Mouse (Mus musculus) CH12.LX (cell line): ENCODE results near the gene Dab2.

Experiments used
- CHD2 ChIP-seq: IDR thresholded peaks from 2 replicates; pipeline ENCODE4 v1.6.1; 2011; ENCODE audit warnings: low read length, improper control_type of control experiment
- CTCF ChIP-seq, 2 experiments: IDR thresholded peaks in 1 of 2; conservative IDR thresholded peaks in 1 of 2; 2 replicates each; pipeline ENCODE4 v1.5.1; 2011 to 2012; ENCODE audit warnings: low read depth in 2 of 2, low read length in 2 of 2, improper control_type of control experiment in 1 of 2, inconsistent platforms in 1 of 2, mild to moderate bottlenecking in 1 of 2, moderate library complexity in 1 of 2
- EP300 ChIP-seq: IDR thresholded peaks from 2 replicates; pipeline ENCODE4 v1.6.1; 2011; ENCODE audit warnings: low read length, improper control_type of control experiment
- GABPA ChIP-seq: IDR thresholded peaks from 2 replicates; pipeline ENCODE4 v1.6.1; 2012; ENCODE audit warnings: low read depth, low read length, improper control_type of control experiment, inconsistent platforms; ENCODE audit not compliant: insufficient replicate concordance
- HCFC1 ChIP-seq: IDR thresholded peaks from 2 replicates; pipeline ENCODE4 v1.6.1; 2012; ENCODE audit warnings: low read depth, mild to moderate bottlenecking, inconsistent platforms, low read length, improper control_type of control experiment
- KAT2A ChIP-seq: IDR thresholded peaks from 2 replicates; pipeline ENCODE4 v1.6.1; 2012; ENCODE audit warnings: low read length, improper control_type of control experiment, inconsistent platforms; ENCODE audit not compliant: insufficient replicate concordance
- POLR2A ChIP-seq: IDR thresholded peaks from 2 replicates; pipeline ENCODE4 v1.6.1; 2011; ENCODE audit warnings: low read depth, mild to moderate bottlenecking, improper control_type of control experiment, low read length
- ZC3H11A ChIP-seq: IDR thresholded peaks from 2 replicates; pipeline ENCODE4 v1.6.1; 2012; ENCODE audit warnings: low read depth, mild to moderate bottlenecking, inconsistent platforms, low read length, improper control_type of control experiment
- ZKSCAN1 ChIP-seq: IDR thresholded peaks from 2 replicates; pipeline ENCODE4 v1.6.1; 2012; ENCODE audit warnings: low read depth, inconsistent platforms, low read length, improper control_type of control experiment, borderline replicate concordance
- ZMIZ1 ChIP-seq: IDR thresholded peaks from 2 replicates; pipeline ENCODE4 v1.6.1; 2012; ENCODE audit warnings: low read depth, mild to moderate bottlenecking, inconsistent platforms, low read length, improper control_type of control experiment

DNA sequence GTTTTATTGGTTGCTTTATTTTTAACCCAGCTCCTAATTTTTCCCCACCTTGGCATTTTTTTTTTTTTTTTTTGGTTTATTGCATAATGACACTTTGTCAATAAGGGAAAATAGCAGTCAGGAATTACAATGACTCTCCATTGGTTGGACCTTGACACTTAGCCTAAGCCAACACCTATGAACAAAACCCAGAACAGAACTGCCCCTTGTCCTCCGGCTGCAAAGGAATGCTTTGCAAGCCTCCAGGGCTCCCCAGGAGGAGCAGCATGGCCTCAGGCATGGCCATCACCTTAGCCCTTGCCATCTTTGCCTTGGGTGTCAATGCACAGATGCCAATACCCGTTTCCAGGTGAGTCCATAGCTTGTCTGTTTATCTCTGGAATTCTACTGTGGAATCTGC lies 145.5 kb downstream of the Dab2 start, which contains the start of gene C9:
- no peak for TF ChIP-seq CTCF (conservative IDR thresholded peaks at IDR 0.05 in 1 of 2, IDR thresholded peaks at IDR 0.05 in 1 of 2; ENCODE audit: low read depth in 2 of 2, low read length in 2 of 2)
- TF ChIP-seq POLR2A, result no peak
- TF ChIP-seq EP300, result no peak
- TF ChIP-seq KAT2A, result no peak
- no peak for TF ChIP-seq ZC3H11A
- no peak for TF ChIP-seq GABPA
- no peak for TF ChIP-seq CHD2
- TF ChIP-seq ZMIZ1, result no peak
- no peak for TF ChIP-seq ZKSCAN1
- no peak for TF ChIP-seq HCFC1
